Mouse (Mus musculus) forebrain, postnatal 0 days (tissue): ENCODE data around the gene Mthfs. TPM values are rescaled to one million over a fixed set of nuclear protein-coding genes. Genes with fewer than 3 reads are reported as not detected.

Source experiments
- ATAC-seq: fragments of 200-750 bp; cut with Nextera tagmentation; 2 replicates; pipeline ENCODE4 v1.8.0; 2017; ENCODE audit warnings: mild to moderate bottlenecking, moderate library complexity
- DNase-seq: peaks from one replicate; pipeline ENCODE4 v3.0.0-alpha.2; 2015
- H3K27ac ChIP-seq: fragments of 300-500 bp; sonication (generic); 2 replicates; pipeline ENCODE4 v1.5.1; 2014; ENCODE audit warnings: low read depth, mild to moderate bottlenecking, antibody characterized with exemption, low read length, moderate library complexity, mixed read lengths
- H3K27me3 ChIP-seq: fragments of 300-500 bp; sonication (generic); 2 replicates; pipeline ENCODE4 v1.6.1; 2014; ENCODE audit warnings: mild to moderate bottlenecking, low read length, mixed read lengths; ENCODE audit not compliant: insufficient read depth
- H3K36me3 ChIP-seq: fragments of 300-500 bp; sonication (generic); 2 replicates; pipeline ENCODE4 v1.6.1; 2014; ENCODE audit warnings: mild to moderate bottlenecking, moderate library complexity; ENCODE audit not compliant: insufficient read depth
- H3K4me1 ChIP-seq: fragments of 300-500 bp; sonication (generic); 2 replicates; pipeline ENCODE4 v1.6.1; 2014; ENCODE audit warnings: antibody characterized with exemption; ENCODE audit not compliant: insufficient read depth
- H3K4me2 ChIP-seq: fragments of 300-500 bp; sonication (generic); 2 replicates; pipeline ENCODE4 v1.6.1; 2014; ENCODE audit warnings: low read depth, mild to moderate bottlenecking, moderate library complexity
- H3K4me3 ChIP-seq: fragments of 300-500 bp; sonication (generic); 2 replicates; pipeline ENCODE4 v1.5.1; 2014; ENCODE audit warnings: low read depth, low read length, mixed read lengths
- H3K9ac ChIP-seq: fragments of 300-500 bp; sonication (generic); 2 replicates; pipeline ENCODE4 v1.6.1; 2014; ENCODE audit warnings: mild to moderate bottlenecking
- H3K9me3 ChIP-seq: fragments of 300-500 bp; sonication (generic); 2 replicates; pipeline ENCODE4 v1.6.1; 2016; ENCODE audit warnings: low read length
- CTCF ChIP-seq: sonication (generic); IDR thresholded peaks from 2 replicates; pipeline ENCODE4 v1.5.1; 2016; ENCODE audit warnings: antibody characterized with exemption, control low read depth, low read depth
- WGBS: fragments of 180-500 bp; shearing (Covaris S2); extraction: QIAGEN DNeasy Blood & Tissue Kit; methylation state at CpG from one replicate; pipeline ENCODE4 v1.1.7; 2014; 5-methylcytosine and 5-hydroxymethylcytosine counted together
- polyA plus RNA-seq: library from polyadenylated mRNA; unstranded; fragments of >200 nt; fragmentation: Nextera tagmentation; extraction: Ambion mirVana; gene quantifications from 2 replicates; pipeline ENCODE4 v1.2.1, GENCODE M21; 2015
- total RNA-seq: library from RNA; depleted of rRNA; stranded (reverse); fragments of >200 nt; gene quantifications from 2 replicates; pipeline ENCODE4 v1.2.3, GENCODE M21; 2014

Mthfs gene
- total and polyA plus RNA-seq, 2 experiments from 2014 or later, result 3.2 to 17.8 TPM

- no peak for DNase-seq
- no peaks in the 10 kb centered on the region for H3K4me1 ChIP-seq
- no peak overlapping the region for H3K4me2 ChIP-seq
- ATAC-seq, result no peak
- WGBS, result 96% methylated on average over 3 of the region's 3 CpGs
- H3K9ac ChIP-seq, result no peak overlapping the region
- no peak for TF ChIP-seq CTCF
- H3K36me3 ChIP-seq, result no peaks in the 10 kb centered on the region
- no peaks in the 10 kb centered on the region for H3K9me3 ChIP-seq
- no peaks in the 10 kb centered on the region for H3K27me3 ChIP-seq
- H3K27ac ChIP-seq, result no peak overlapping the region
- H3K4me3 ChIP-seq, result no peak overlapping the region
Observed at GRCm38 (mm10) chr9:89263968-89264367, 53.5 kb downstream of the Mthfs start.

DNA sequence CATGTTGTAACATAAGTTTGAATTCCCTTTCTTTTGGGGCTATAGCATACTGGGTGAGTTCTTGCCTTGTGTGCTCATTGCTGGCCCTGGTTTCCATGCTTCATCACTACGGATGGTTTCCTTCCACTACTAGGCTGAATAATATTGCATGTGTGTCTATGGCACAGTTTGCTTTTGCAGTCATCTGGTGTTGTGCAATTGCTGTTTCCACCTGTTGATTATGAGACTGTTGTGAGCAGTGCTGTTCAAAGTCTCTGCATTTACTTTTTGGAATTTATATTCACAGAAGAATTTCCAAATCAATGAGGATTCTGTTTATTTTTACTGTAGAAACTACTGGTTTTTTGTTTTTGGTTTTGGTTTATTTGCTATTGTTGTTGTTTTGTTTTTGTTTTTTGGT, 54.1 kb downstream of the Mthfs start:
- WGBS, result 85% methylated on average over 1 of the region's 1 CpGs
- no peak overlapping the region for H3K9ac ChIP-seq
- H3K9me3 ChIP-seq, result no peaks in the 10 kb centered on the region
- DNase-seq (no peak), ATAC-seq (no peak)
- H3K4me1 ChIP-seq, result no peaks in the 10 kb centered on the region
- no peak overlapping the region for H3K4me3 ChIP-seq
- H3K27me3 ChIP-seq, result no peaks in the 10 kb centered on the region
- TF ChIP-seq CTCF, result no peak
- H3K27ac ChIP-seq, result no peak overlapping the region
- no peaks in the 10 kb centered on the region for H3K36me3 ChIP-seq
- no peak overlapping the region for H3K4me2 ChIP-seq

DNA sequence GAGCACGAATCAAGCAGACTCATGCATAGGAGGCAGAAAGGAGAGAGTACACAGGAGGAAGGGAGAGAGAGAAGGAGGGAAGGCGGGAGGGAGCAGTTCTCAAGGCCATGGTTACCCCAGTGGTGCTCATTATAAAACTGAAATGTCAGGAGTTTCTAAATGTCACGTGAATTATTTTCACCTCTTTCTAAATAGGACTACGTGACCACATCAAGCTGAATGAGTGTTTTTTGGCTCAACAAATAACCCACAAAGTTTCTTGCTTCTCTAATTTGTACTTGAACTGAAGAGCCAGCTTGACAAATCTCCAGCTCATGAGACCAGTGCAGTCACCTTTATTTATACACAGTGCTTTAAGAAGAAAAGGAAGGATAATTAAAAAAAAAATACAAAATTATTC, 56.6 kb downstream of the Mthfs start:
- Histone ChIP-seq H3K27me3 (no peaks in the 10 kb centered on the region), H3K4me2 (no peak overlapping the region), H3K4me3 (no peak overlapping the region), H3K9me3 (no peaks in the 10 kb centered on the region), H3K36me3 (no peaks in the 10 kb centered on the region), H3K4me1 (no peaks in the 10 kb centered on the region), H3K27ac (no peak overlapping the region), H3K9ac (no peak overlapping the region)
- no peak for TF ChIP-seq CTCF
- ATAC-seq (no peak), DNase-seq (no peak)
- WGBS, result 71% methylated on average over 4 of the region's 4 CpGs

DNA sequence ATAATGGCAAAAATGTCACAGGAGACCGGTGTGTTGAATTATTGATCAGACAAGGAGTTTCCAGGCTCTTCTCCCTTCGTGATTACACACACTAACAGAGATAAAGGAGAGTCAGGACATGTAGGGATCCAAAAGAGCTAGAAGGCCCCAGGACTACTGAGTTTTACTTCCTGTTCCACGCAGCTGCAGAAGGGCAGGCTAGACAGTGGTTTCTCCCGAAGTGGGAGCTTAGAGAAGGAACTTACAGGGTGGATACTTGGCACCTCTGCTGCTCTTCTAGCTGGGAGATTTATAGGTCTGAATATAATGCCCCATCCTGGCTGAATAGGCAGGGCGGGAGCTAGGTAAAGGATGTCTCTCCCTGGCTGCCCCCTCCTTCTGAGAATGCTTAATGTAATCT, 57.1 kb downstream of the Mthfs start:
- DNase-seq (no peak), ATAC-seq (no peak)
- H3K27me3 ChIP-seq, result no peaks in the 10 kb centered on the region
- no peak overlapping the region for H3K4me2 ChIP-seq
- WGBS, result 63% methylated on average over 5 of the region's 5 CpGs
- H3K9me3 ChIP-seq, result no peaks in the 10 kb centered on the region
- no peak for TF ChIP-seq CTCF
- no peak overlapping the region for H3K27ac ChIP-seq
- no peaks in the 10 kb centered on the region for H3K36me3 ChIP-seq
- H3K4me1 ChIP-seq, result no peaks in the 10 kb centered on the region
- H3K9ac ChIP-seq, result no peak overlapping the region
- no peak overlapping the region for H3K4me3 ChIP-seq

DNA sequence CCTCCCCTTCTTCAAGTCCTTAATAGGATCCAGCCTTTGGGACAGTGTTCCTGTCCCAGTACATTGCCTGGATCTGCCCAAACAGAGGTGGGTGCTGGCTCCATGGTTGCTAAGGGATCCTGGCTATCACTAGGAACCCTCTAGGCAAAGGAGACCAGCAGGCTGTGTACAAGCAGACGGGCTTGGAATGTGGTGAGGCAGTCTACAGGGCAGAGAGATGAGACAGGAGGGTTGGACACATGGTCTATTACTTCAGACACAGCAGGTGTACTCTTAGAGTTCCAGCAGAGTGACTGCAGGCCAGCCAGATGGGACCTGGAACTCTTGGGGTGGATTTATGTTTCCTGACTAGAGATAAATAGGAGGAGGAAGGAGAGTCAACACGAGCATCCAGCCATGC, 59.9 kb downstream of the Mthfs start:
- no peak overlapping the region for H3K4me2 ChIP-seq
- no peaks in the 10 kb centered on the region for H3K27me3 ChIP-seq
- no peaks in the 10 kb centered on the region for H3K9me3 ChIP-seq
- DNase-seq, result no peak
- no peak for TF ChIP-seq CTCF
- no peak for ATAC-seq
- no peaks in the 10 kb centered on the region for H3K4me1 ChIP-seq
- WGBS, result 89% methylated on average over 2 of the region's 2 CpGs
- no peak overlapping the region for H3K27ac ChIP-seq
- no peak overlapping the region for H3K4me3 ChIP-seq
- no peak overlapping the region for H3K9ac ChIP-seq
- H3K36me3 ChIP-seq, result no peaks in the 10 kb centered on the region

DNA sequence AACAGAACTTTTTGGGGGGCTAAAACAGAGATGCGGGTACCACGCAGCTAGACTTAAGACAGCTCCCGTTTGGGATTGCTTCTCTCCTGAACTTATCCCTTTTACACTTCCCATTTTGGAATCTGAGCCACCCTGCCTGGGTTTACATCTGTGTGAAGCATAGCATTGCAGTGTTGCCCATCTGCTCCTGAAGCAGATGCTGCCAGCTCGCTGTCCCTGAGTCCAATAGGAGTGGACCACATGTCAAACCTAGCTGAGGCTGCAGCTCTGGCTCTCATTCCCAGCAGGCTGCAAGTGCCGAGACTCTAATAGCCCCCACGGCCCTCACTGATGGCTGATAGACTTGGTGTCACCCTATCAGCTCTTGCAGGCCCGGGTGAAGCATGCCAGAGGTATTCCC, 63.3 kb downstream of the Mthfs start:
- Histone ChIP-seq H3K9ac (no peak overlapping the region), H3K9me3 (no peaks in the 10 kb centered on the region), H3K4me3 (no peak overlapping the region), H3K4me2 (no peak overlapping the region), H3K27ac (no peak overlapping the region), H3K4me1 (no peaks in the 10 kb centered on the region), H3K36me3 (no peaks in the 10 kb centered on the region), H3K27me3 (no peaks in the 10 kb centered on the region)
- TF ChIP-seq CTCF, result no peak
- WGBS, result 83% methylated on average over 7 of the region's 7 CpGs
- DNase-seq (no peak), ATAC-seq (no peak)

DNA sequence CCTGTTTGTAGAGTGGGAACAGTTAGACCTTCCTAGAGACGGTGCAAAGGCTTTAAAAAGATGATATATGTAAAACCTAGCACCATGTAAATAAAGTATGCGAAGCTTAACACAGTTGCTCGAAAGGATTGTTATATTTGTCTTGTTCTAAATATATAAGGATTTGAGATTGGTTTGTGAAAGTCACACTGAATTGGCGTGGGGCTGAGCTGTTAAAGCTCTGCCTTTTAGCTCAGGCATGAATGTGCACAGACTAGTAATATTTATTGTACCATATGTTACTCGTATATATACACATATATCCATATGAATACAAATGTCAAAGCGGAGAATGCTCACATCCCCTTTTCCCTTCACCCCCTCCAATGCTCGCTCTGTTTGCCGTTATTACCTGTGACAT, 67.7 kb downstream of the Mthfs start:
- DNase-seq (peak; percentile 42), ATAC-seq (peak; percentile 84)
- H3K4me2 ChIP-seq, result no peak overlapping the region
- H3K36me3 ChIP-seq, result no peaks in the 10 kb centered on the region
- no peaks in the 10 kb centered on the region for H3K27me3 ChIP-seq
- H3K9me3 ChIP-seq, result no peaks in the 10 kb centered on the region
- no peak overlapping the region for H3K4me3 ChIP-seq
- 74% methylated on average over 8 of the region's 8 CpGs for WGBS
- no peak overlapping the region for H3K27ac ChIP-seq
- TF ChIP-seq CTCF, result no peak
- H3K4me1 ChIP-seq, result no peaks in the 10 kb centered on the region
- H3K9ac ChIP-seq, result no peak overlapping the region
